Mouse (Mus musculus) heart, postnatal 0 days (tissue): Measurements from ENCODE around the gene Pigt. TPM values are rescaled to one million over a fixed set of nuclear protein-coding genes. Genes with fewer than 3 reads are reported as not detected.

ENCODE experiments used
- ATAC-seq: fragments of 200-750 bp; cut with Nextera tagmentation; 2 replicates; pipeline ENCODE4 v1.8.0; 2017; ENCODE audit warnings: low read depth, moderate number of reproducible peaks, moderate library complexity; ENCODE audit not compliant: insufficient read depth
- DNase-seq: peaks from one replicate; pipeline ENCODE4 v3.0.0-alpha.2; 2016; ENCODE audit warnings: low spot score
- H3K27ac ChIP-seq: fragments of 300-500 bp; sonication (generic); 2 replicates; pipeline ENCODE4 v1.5.1; 2014; ENCODE audit warnings: low read depth, mild to moderate bottlenecking
- H3K27me3 ChIP-seq: fragments of 300-500 bp; sonication (generic); 2 replicates; pipeline ENCODE4 v1.6.1; 2014; ENCODE audit warnings: low read length, mixed read lengths; ENCODE audit not compliant: control insufficient read depth, insufficient read depth
- H3K36me3 ChIP-seq: fragments of 300-500 bp; sonication (generic); replicated peaks from 2 replicates; pipeline ENCODE4 v1.6.1; 2014; ENCODE audit warnings: low read length, mixed read lengths; ENCODE audit not compliant: control insufficient read depth, insufficient read depth
- H3K4me1 ChIP-seq: fragments of 300-500 bp; sonication (generic); 2 replicates; pipeline ENCODE4 v1.6.1; 2014; ENCODE audit warnings: antibody characterized with exemption; ENCODE audit not compliant: control insufficient read depth, insufficient read depth
- H3K4me2 ChIP-seq: fragments of 300-500 bp; sonication (generic); 2 replicates; pipeline ENCODE4 v1.6.1; 2014; ENCODE audit warnings: low read depth, mild to moderate bottlenecking, low read length, moderate library complexity
- H3K4me3 ChIP-seq: fragments of 300-500 bp; sonication (generic); 2 replicates; pipeline ENCODE4 v1.5.1; 2014; ENCODE audit warnings: low read depth, low read length
- H3K9ac ChIP-seq: fragments of 300-500 bp; sonication (generic); replicated peaks from 2 replicates; pipeline ENCODE4 v1.6.1; 2014; ENCODE audit warnings: low read depth, low read length, mixed read lengths
- H3K9me3 ChIP-seq: fragments of 300-500 bp; sonication (generic); replicated peaks from 2 replicates; pipeline ENCODE4 v1.6.1; 2016; ENCODE audit warnings: low read length; ENCODE audit not compliant: control insufficient read depth
- CTCF ChIP-seq: IDR thresholded peaks from 2 replicates; pipeline ENCODE4 v1.5.1; 2016; ENCODE audit warnings: antibody characterized with exemption, control low read depth, low read depth
- EP300 ChIP-seq: IDR thresholded peaks from 2 replicates; pipeline ENCODE4 v1.6.1; 2016; ENCODE audit warnings: antibody characterized with exemption, low read depth
- WGBS: fragments of 180-500 bp; shearing (Covaris S2); extraction: QIAGEN DNeasy Blood & Tissue Kit; methylation state at CpG from one replicate; pipeline ENCODE4 v1.1.7; 2014; 5-methylcytosine and 5-hydroxymethylcytosine counted together
- polyA plus RNA-seq: library from polyadenylated mRNA; unstranded; fragments of >200 nt; fragmentation: Nextera tagmentation; extraction: Ambion mirVana; gene quantifications from 2 replicates; pipeline ENCODE4 v1.2.1, GENCODE M21; 2015
- total RNA-seq: library from RNA; depleted of rRNA; stranded (reverse); fragments of >200 nt; gene quantifications from 2 replicates; pipeline ENCODE4 v1.2.3, GENCODE M21; 2014; ENCODE audit warnings: low replicate concordance; rRNA removed

The Pigt gene
- total RNA-seq: 45.0 and 51.0 TPM in 2 replicates
- polyA plus RNA-seq: 30.9 and 32.0 TPM in 2 replicates

- Histone ChIP-seq H3K9me3 (no peaks in the 10 kb centered on the region), H3K36me3 (peaks cover 21% of the 10 kb centered on the region), H3K4me2 (peak within 1 kb of the TSS; percentile 88), H3K27ac (peak within 1 kb of the TSS; percentile 51), H3K4me1 (peaks cover 12% of the 10 kb centered on the region), H3K4me3 (peak within 1 kb of the TSS; percentile 79), H3K9ac (peak within 1 kb of the TSS; percentile 61), H3K27me3 (no peaks in the 10 kb centered on the region)
- DNase-seq (peak; percentile 81), ATAC-seq (peak; percentile 94)
- TF ChIP-seq EP300 (peak; percentile 58; the same call in 1 of the 2 replicates), CTCF (no peak)
- 4% methylated on average over 43 of the region's 43 CpGs for WGBS
Observed at GRCm38 (mm10) chr2:164496847-164497690, at the start of gene Pigt. Gene Pigt (plus strand): TSS chr2:164497520.

- no peak overlapping the region for H3K27ac ChIP-seq
- no peak overlapping the region for H3K4me2 ChIP-seq
- DNase-seq: no peak
- peaks cover 13% of the 10 kb centered on the region for H3K4me1 ChIP-seq
- H3K9ac ChIP-seq: no peak overlapping the region
- H3K36me3 ChIP-seq: no peaks in the 10 kb centered on the region
- no peak for ATAC-seq
- 96% methylated on average over 1 of the region's 1 CpGs for WGBS
- peaks cover 36% of the 10 kb centered on the region for H3K27me3 ChIP-seq
- no peak for TF ChIP-seq EP300
- TF ChIP-seq CTCF: no peak
- no peaks in the 10 kb centered on the region for H3K9me3 ChIP-seq
- no peak overlapping the region for H3K4me3 ChIP-seq
Observed at GRCm38 (mm10) chr2:164448140-164448539, 49.2 kb upstream of the Pigt start.

GRCm38 (mm10) chr2:164448921-164449320 lies 48.4 kb upstream of the Pigt start:
- Histone ChIP-seq H3K4me2 (no peak overlapping the region), H3K4me3 (no peak overlapping the region), H3K9me3 (no peaks in the 10 kb centered on the region), H3K27me3 (peaks cover 34% of the 10 kb centered on the region), H3K36me3 (no peaks in the 10 kb centered on the region), H3K9ac (no peak overlapping the region), H3K4me1 (peaks cover 15% of the 10 kb centered on the region), H3K27ac (no peak overlapping the region)
- ATAC-seq: no peak
- TF ChIP-seq EP300 (no peak), CTCF (no peak)
- 47% methylated on average over 5 of the region's 5 CpGs for WGBS
- DNase-seq: no peak

- H3K36me3 ChIP-seq: no peaks in the 10 kb centered on the region
- no peak overlapping the region for H3K27ac ChIP-seq
- no peak overlapping the region for H3K9ac ChIP-seq
- DNase-seq (no peak), ATAC-seq (no peak)
- no peak overlapping the region for H3K4me3 ChIP-seq
- TF ChIP-seq CTCF (no peak), EP300 (no peak)
- H3K4me1 ChIP-seq: peaks cover 18% of the 10 kb centered on the region
- no peaks in the 10 kb centered on the region for H3K9me3 ChIP-seq
- 48% methylated on average over 14 of the region's 14 CpGs for WGBS
- H3K27me3 ChIP-seq: peaks cover 28% of the 10 kb centered on the region
- H3K4me2 ChIP-seq: no peak overlapping the region
Observed at GRCm38 (mm10) chr2:164449341-164450042, 47.8 kb upstream of the Pigt start.

GRCm38 (mm10) chr2:164452000-164452676 lies 45.2 kb upstream of the Pigt start:
- Histone ChIP-seq H3K36me3 (no peaks in the 10 kb centered on the region), H3K4me1 (peaks cover 43% of the 10 kb centered on the region), H3K4me3 (no peak overlapping the region), H3K4me2 (0 out of 2 replicates have a peak overlapping the region, but pooled peaks have one; percentile 0), H3K27me3 (peaks cover 15% of the 10 kb centered on the region), H3K9ac (no peak overlapping the region), H3K9me3 (no peaks in the 10 kb centered on the region), H3K27ac (peak overlapping the region; percentile 74)
- 22% methylated on average over 13 of the region's 13 CpGs for WGBS
- TF ChIP-seq EP300: peak; percentile 86
- TF ChIP-seq CTCF: no peak
- DNase-seq (no peak), ATAC-seq (peak; percentile 64)
